Mouse (Mus musculus): ENCODE results near the gene Zfp704. TPM values are rescaled to one million over a fixed set of nuclear protein-coding genes. Genes with fewer than 3 reads are reported as not detected.
A peak's percentile ranks its signal among the peaks of the same experiment; 100 is the strongest.

The Zfp704 gene
- polyA plus RNA-seq, 1 experiment from 2014 or later = 12.0 TPM

GRCm38 (mm10) chr3:9593832-9594231 is 16.1 kb downstream of the Zfp704 start:
- Histone ChIP-seq H3K4me3 (replicated peaks) (no peak overlapping the region), H3K36me3 (no peaks in the 10 kb centered on the region), H3K9ac (replicated peaks) (no peak overlapping the region), H3K4me1 (no peaks in the 10 kb centered on the region), H3K4me2 (no peak overlapping the region), H3K27me3 (replicated peaks) (no peaks in the 10 kb centered on the region), H3K27ac (replicated peaks) (no peak overlapping the region), H3K9me3 (replicated peaks) (no peaks in the 10 kb centered on the region)
- ATAC-seq (ENCODE audit: low FRiP score) = no peak
- WGBS = 87% methylated on average over 2 of the region's 2 CpGs

GRCm38 (mm10) chr3:9591416-9592110 is 18.3 kb downstream of the Zfp704 start:
- Histone ChIP-seq H3K9me3 (replicated peaks) (no peaks in the 10 kb centered on the region), H3K4me2 (no peak overlapping the region), H3K9ac (replicated peaks) (no peak overlapping the region), H3K4me1 (no peaks in the 10 kb centered on the region), H3K36me3 (no peaks in the 10 kb centered on the region), H3K27me3 (replicated peaks) (no peaks in the 10 kb centered on the region), H3K27ac (replicated peaks) (no peak overlapping the region), H3K4me3 (replicated peaks) (no peak overlapping the region)
- WGBS = 94% methylated on average over 8 of the region's 8 CpGs
- ATAC-seq (ENCODE audit: low FRiP score) = no peak

GRCm38 (mm10) chr3:9588635-9589034 is 21.2 kb downstream of the Zfp704 start:
- H3K27ac ChIP-seq (replicated peaks) = no peak overlapping the region
- peaks cover 10% of the 10 kb centered on the region for H3K4me1 ChIP-seq
- H3K9me3 ChIP-seq (replicated peaks) = no peaks in the 10 kb centered on the region
- H3K4me3 ChIP-seq (replicated peaks) = no peak overlapping the region
- H3K9ac ChIP-seq (replicated peaks) = no peak overlapping the region
- no peak for ATAC-seq (ENCODE audit: low FRiP score)
- WGBS = 89% methylated on average over 4 of the region's 4 CpGs
- H3K27me3 ChIP-seq (replicated peaks) = no peaks in the 10 kb centered on the region
- H3K36me3 ChIP-seq = no peaks in the 10 kb centered on the region
- H3K4me2 ChIP-seq = no peak overlapping the region

- H3K9ac ChIP-seq (replicated peaks) = no peak overlapping the region
- H3K4me1 ChIP-seq = peaks cover 14% of the 10 kb centered on the region
- no peak for ATAC-seq (ENCODE audit: low FRiP score)
- H3K27ac ChIP-seq (replicated peaks) = no peak overlapping the region
- no peak overlapping the region for H3K4me2 ChIP-seq
- no peaks in the 10 kb centered on the region for H3K27me3 ChIP-seq (replicated peaks)
- H3K36me3 ChIP-seq = no peaks in the 10 kb centered on the region
- no peak overlapping the region for H3K4me3 ChIP-seq (replicated peaks)
- WGBS = 94% methylated on average over 7 of the region's 7 CpGs
- H3K9me3 ChIP-seq (replicated peaks) = no peaks in the 10 kb centered on the region
Observed at GRCm38 (mm10) chr3:9587304-9587703, 22.6 kb downstream of the Zfp704 start.

- Histone ChIP-seq H3K4me3 (replicated peaks) (no peak overlapping the region), H3K36me3 (no peaks in the 10 kb centered on the region), H3K4me1 (peaks cover 19% of the 10 kb centered on the region), H3K27me3 (replicated peaks) (no peaks in the 10 kb centered on the region), H3K27ac (replicated peaks) (no peak overlapping the region), H3K9me3 (replicated peaks) (no peaks in the 10 kb centered on the region), H3K9ac (replicated peaks) (no peak overlapping the region), H3K4me2 (no peak overlapping the region)
- WGBS = 82% methylated on average over 2 of the region's 2 CpGs
- ATAC-seq (ENCODE audit: low FRiP score) = no peak
Observed at GRCm38 (mm10) chr3:9583516-9583915, 26.4 kb downstream of the Zfp704 start.

- WGBS = 87% methylated on average over 14 of the region's 14 CpGs
- peaks cover 24% of the 10 kb centered on the region for H3K4me1 ChIP-seq
Observed at GRCm38 (mm10) chr3:9580952-9581798, 28.7 kb downstream of the Zfp704 start.

GRCm38 (mm10) chr3:9580102-9580501 is 29.8 kb downstream of the Zfp704 start:
- no peaks in the 10 kb centered on the region for H3K36me3 ChIP-seq
- H3K27me3 ChIP-seq (replicated peaks) = no peaks in the 10 kb centered on the region
- no peak for ATAC-seq (ENCODE audit: low FRiP score)
- H3K4me1 ChIP-seq = peaks cover 26% of the 10 kb centered on the region
- no peak overlapping the region for H3K4me2 ChIP-seq
- H3K9me3 ChIP-seq (replicated peaks) = no peaks in the 10 kb centered on the region
- H3K4me3 ChIP-seq (replicated peaks) = no peak overlapping the region
- H3K9ac ChIP-seq (replicated peaks) = no peak overlapping the region
- WGBS = 19% methylated on average over 3 of the region's 3 CpGs
- no peak overlapping the region for H3K27ac ChIP-seq (replicated peaks)

More at GRCm38 (mm10) chr3:9580952-9581798, 28.7 kb downstream of the Zfp704 start:
- H3K4me2 ChIP-seq = no peak overlapping the region
- H3K27me3 ChIP-seq (replicated peaks) = no peaks in the 10 kb centered on the region
- no peak overlapping the region for H3K4me3 ChIP-seq (replicated peaks)
- no peak overlapping the region for H3K27ac ChIP-seq (replicated peaks)
- H3K9ac ChIP-seq (replicated peaks) = no peak overlapping the region
- H3K9me3 ChIP-seq (replicated peaks) = no peaks in the 10 kb centered on the region
- ATAC-seq (ENCODE audit: low FRiP score) = no peak
- no peaks in the 10 kb centered on the region for H3K36me3 ChIP-seq

- H3K4me3 ChIP-seq (replicated peaks) = no peak overlapping the region
- H3K4me2 ChIP-seq = no peak overlapping the region
- H3K27me3 ChIP-seq (replicated peaks) = no peaks in the 10 kb centered on the region
- 46% methylated on average over 4 of the region's 4 CpGs for WGBS
- no peak overlapping the region for H3K9ac ChIP-seq (replicated peaks)
- H3K36me3 ChIP-seq = no peaks in the 10 kb centered on the region
- no peaks in the 10 kb centered on the region for H3K9me3 ChIP-seq (replicated peaks)
- H3K27ac ChIP-seq (replicated peaks) = no peak overlapping the region
- peaks cover 32% of the 10 kb centered on the region for H3K4me1 ChIP-seq
- no peak for ATAC-seq (ENCODE audit: low FRiP score)
Observed at GRCm38 (mm10) chr3:9579028-9579643, 30.7 kb downstream of the Zfp704 start.

- Histone ChIP-seq H3K9ac (replicated peaks) (no peak overlapping the region), H3K27ac (replicated peaks) (no peak overlapping the region), H3K9me3 (replicated peaks) (no peaks in the 10 kb centered on the region), H3K4me1 (peaks cover 31% of the 10 kb centered on the region), H3K4me3 (replicated peaks) (no peak overlapping the region), H3K4me2 (no peak overlapping the region), H3K27me3 (replicated peaks) (no peaks in the 10 kb centered on the region), H3K36me3 (no peaks in the 10 kb centered on the region)
- no peak for ATAC-seq (ENCODE audit: low FRiP score)
- 87% methylated on average over 4 of the region's 4 CpGs for WGBS
Observed at GRCm38 (mm10) chr3:9576872-9577271, 33.0 kb downstream of the Zfp704 start.

- WGBS = 54% methylated on average over 8 of the region's 8 CpGs
- H3K36me3 ChIP-seq = no peaks in the 10 kb centered on the region
- ATAC-seq (ENCODE audit: low FRiP score) = 0 out of 2 replicates have a peak, but pooled peaks have one; percentile 27
Observed at GRCm38 (mm10) chr3:9574305-9574704, 35.6 kb downstream of the Zfp704 start.

GRCm38 (mm10) chr3:9573581-9573980 is 36.3 kb downstream of the Zfp704 start:
- peaks cover 32% of the 10 kb centered on the region for H3K4me1 ChIP-seq
- H3K27ac ChIP-seq (replicated peaks) = no peak overlapping the region
- no peaks in the 10 kb centered on the region for H3K27me3 ChIP-seq (replicated peaks)
- ATAC-seq (ENCODE audit: low FRiP score) = no peak
- H3K9ac ChIP-seq (replicated peaks) = no peak overlapping the region
- WGBS = 39% methylated on average over 6 of the region's 6 CpGs
- H3K4me3 ChIP-seq (replicated peaks) = no peak overlapping the region
- no peaks in the 10 kb centered on the region for H3K36me3 ChIP-seq
- H3K9me3 ChIP-seq (replicated peaks) = no peaks in the 10 kb centered on the region
- no peak overlapping the region for H3K4me2 ChIP-seq

More at GRCm38 (mm10) chr3:9574305-9574704, 35.6 kb downstream of the Zfp704 start:
- peaks cover 27% of the 10 kb centered on the region for H3K4me1 ChIP-seq
- no peak overlapping the region for H3K9ac ChIP-seq (replicated peaks)
- H3K27me3 ChIP-seq (replicated peaks) = no peaks in the 10 kb centered on the region
- H3K9me3 ChIP-seq (replicated peaks) = no peaks in the 10 kb centered on the region
- H3K4me2 ChIP-seq = no peak overlapping the region
- H3K27ac ChIP-seq (replicated peaks) = no peak overlapping the region
- no peak overlapping the region for H3K4me3 ChIP-seq (replicated peaks)
